Mouse (Mus musculus): Measurements from ENCODE around the gene Iqch. TPM values are rescaled to one million over a fixed set of nuclear protein-coding genes. Genes with fewer than 3 reads are reported as not detected.

Iqch gene
- total RNA-seq, 2 experiments from 2014 or later = not detected

DNA sequence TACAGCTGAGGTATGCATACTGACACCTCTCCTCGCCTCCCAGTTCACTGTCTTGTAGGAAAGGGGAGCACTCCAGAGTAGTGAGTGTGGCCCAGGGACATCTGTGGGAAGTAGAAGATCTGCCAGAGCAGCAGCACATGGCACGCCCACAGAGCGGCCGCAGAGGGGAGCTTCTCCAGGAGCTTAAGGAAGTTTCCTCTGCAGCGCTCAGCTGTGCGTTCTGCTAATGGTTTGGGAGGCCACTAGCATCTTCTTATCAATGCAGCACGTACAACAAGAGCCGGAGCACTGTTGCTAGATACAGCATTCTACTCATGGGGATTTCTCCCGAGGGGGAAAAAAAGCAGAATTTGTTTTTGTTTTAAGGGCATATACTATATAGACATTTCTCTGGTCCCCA lies 110.0 kb downstream of the Iqch start:
- DNase-seq = no peak

DNA sequence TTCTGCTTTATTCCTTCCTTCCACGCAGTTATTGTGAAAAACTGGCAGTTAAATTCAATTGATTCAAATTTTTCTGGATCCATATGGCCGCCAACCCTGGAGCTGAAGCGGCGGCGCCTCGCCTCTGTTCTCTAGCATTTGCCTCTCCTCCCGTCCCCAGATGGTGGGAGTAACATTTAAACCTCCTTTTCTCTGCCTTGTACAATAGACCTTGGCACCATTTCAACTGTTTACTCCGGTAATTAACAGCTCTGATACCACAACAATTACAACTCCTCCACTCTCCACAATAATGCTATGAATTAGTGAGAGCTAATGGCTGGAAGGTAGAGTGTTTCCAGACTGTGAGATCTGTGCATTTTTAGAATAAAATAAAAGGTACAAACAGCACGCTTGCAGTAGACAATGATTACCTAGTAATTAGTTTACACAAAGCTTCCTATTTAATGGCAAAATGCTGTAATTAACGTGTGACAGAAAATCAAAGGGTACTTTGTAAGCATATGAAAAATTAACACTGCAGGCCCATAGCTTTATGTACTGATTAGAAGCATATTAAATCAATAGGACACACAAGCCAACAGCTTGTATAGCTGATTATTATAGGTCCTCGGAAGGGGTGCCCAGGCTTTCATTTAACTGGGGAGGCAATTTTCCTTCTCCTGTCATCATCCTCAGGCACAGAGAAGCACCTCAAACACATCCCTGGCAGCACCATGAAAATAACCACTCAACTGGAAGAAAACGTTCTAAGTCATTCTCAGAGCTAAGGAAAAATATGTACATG lies 111.6 kb downstream of the Iqch start:
- DNase-seq = no peak

DNA sequence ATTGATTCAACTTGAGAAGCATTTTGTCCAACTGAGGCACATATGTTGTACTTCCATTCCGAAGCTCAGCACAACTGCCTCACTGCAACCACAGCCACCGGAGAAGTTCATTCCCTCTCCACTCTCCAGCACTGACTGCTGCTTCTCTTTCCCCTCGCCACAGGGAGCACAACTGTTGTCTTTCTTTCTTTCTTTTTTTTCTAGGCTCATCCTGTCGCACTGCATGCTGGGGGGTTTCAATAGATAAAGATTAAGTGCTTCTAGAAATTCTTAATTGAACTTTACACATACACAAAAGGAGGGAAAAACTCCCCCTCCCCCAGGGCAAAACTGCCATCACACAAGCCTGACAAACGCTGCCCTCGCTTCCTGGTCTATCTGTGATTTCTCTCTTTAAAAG lies 113.1 kb downstream of the Iqch start:
- no peak for DNase-seq

DNA sequence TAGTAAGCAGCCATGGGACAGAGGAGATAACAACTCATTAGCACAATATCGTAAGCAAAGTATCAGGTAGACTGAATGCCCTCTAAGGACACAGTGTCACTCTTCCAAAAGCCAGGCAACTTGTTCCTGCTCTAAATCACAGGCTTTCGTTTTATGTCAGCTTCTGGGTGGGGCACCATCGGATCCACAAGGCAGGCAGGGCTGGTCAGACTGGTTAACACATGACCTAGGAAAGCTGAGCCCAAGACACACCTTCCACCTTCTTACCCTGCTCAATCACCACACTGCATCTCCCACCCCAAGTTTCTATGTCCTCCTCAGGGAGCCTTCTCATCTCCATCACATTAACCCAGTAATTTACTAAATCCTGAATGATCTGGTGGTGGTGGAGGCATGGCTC lies 136.7 kb downstream of the Iqch start:
- DNase-seq = no peak

DNA sequence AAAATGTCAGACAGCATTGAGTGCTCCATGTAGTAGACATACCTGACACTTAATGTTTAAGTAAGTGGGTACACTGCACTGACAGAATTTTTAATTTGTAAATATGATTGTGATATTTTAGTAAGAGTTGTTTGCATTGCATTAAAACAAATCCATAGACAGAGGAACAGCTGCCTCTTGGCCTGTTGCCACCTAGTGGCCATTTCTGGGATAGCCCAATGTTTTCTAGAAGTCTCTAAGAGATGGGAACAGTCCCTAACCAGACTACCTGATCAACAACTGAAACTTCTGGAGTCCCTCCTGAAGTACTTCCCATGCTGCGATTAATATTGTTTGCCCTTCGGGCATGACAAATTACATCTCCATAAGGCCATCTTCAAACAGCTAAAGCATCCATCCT lies 140.0 kb downstream of the Iqch start:
- DNase-seq = peak; percentile 83

DNA sequence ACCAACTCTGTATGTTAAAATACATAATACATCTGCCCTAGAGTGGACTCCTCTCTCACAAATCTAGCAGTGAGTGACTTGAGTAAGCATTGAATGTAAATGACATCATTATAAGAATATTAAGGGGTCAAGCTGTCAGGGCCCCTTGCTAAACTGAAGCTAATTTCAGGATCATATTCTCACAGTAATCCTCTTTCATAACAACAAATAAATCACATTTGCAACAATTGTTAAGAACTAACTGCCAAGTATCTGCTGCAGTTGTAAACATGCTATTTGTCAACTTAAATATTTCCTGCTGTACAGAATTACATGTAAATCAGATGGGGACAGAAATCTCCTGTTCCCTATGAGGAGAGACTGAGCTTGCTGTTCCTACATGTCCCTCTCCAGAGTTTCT lies 145.9 kb downstream of the Iqch start:
- DNase-seq = no peak

DNA sequence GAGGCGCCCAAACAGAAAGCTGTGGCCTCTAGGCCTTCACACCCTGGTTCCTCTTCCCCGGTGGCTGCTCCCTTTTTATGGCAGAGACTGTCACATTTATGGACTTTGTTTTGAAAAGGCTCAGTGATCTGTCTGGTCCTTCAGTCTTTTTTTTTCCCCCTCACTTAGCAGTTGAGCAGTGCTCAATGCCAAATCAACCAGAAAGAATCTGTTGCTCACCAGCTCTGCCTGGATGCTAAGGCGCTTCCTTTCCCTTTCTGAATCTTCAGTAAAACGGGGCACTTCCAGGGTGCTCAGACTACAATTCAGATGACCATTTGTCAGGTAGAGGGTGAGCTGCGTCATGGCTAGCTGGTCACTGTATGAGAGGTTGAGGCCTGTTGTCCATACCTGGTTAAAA lies 148.0 kb downstream of the Iqch start:
- DNase-seq = no peak

DNA sequence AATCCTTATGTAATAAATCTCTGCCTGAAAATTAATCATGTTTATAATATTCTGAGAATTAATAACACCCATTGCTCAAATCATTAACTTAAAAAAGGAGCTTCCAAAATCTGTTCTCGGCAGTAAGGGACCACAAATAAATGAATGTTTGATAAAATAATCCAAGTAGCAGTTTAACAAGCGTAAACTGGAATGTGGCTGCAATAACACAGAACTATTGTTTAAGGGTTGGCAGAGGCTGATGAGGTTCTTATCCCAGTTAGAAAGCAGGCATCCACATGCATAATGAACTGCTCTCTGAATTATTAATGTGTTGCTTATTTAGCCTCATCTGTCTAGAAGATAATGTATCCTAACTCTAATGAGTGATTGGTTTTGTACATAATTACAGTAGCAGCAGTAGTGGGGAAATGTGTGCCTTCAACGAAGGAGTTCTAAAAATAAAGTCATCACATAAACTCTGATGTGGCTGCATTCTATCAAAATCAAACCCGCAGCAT lies 151.7 kb downstream of the Iqch start:
- no peak for DNase-seq

DNA sequence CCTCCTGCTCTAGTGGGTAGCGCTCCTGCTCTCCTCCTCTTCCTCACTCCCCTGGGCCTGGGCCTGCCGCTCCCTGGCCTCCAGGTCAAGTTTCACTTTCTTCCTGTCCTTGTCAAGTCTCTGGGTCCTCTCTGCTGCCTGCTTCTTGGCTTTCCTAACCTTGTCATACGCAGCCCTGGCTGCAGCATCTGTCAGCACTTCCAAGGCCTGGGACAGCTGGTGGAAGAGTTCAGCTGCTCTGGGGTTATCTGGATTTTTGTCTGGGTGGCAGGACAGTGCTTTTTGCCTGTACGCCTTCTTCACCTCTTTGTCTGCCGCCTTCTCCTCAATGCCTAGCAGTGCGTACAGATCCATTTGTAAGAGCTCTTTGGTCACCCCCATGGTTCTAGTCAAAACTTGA lies 158.6 kb downstream of the Iqch start:
- DNase-seq = no peak

DNA sequence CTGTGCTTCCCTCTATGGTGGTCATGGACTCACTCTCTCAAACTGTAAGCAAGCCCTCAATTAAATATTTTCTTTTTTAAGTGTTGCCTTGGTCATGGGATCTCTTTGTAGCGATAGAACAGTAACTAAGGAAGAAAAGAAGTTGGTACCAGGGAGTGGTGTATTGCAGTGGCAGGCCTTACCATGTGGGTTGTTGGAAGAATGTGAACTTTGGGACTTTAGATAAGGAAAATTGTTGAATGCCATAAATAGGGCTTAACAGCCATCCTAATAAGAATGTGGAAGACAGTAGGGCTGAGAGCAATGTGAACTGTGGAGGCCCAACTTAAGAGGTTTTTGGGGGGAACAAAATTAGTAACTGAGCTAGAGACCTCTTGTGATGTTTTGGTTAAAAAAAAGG lies 171.6 kb downstream of the Iqch start:
- no peak for DNase-seq

DNA sequence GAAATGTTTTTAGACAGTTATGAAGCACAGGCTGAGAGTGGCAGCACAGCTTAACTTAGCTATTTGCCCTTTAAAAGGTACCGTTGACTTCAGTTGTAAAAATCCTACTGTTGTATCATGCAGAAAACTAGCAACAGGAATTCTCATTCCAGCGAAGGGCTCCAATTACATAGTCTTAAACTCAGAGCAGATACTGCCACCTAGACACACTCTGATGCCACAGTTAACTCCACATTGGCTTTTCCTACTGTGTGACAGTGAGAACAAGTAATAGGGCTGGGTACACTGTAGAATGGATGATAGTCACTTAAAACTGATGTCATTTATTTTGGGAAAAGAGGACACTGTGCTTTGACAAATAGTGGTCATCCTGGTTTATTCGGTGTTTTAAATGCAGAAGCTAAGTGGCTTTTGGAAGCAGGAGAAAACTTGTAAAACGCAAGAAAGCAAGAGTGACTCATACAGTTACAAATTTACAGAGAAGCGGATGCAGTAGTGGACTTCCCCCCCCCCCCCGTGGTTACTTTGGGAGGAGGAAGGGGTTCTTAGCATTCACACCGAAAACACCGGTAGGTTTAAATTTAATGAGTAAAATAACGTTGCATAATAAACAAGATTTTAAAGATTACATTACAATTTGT lies 181.1 kb downstream of the Iqch start:
- no peak for DNase-seq

DNA sequence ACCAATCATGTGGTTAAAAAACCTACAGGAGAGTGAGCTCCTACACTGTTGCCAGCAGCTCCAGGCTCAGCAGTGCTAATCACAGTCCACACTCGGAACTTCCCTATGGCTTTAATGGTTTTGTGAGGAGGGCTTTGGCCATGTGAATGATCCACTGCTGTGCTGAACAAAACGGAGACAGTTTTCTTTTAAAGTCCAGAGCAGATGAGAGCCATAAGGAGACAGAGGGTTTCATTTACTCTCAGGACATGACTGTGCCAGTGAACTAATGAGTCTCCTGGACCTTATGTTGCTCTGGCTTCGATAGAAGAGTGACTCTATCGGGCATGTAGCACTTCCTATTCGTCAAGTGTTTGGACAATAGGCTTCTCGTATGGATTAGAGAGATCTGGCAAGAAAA lies 181.9 kb downstream of the Iqch start:
- no peak for DNase-seq

DNA sequence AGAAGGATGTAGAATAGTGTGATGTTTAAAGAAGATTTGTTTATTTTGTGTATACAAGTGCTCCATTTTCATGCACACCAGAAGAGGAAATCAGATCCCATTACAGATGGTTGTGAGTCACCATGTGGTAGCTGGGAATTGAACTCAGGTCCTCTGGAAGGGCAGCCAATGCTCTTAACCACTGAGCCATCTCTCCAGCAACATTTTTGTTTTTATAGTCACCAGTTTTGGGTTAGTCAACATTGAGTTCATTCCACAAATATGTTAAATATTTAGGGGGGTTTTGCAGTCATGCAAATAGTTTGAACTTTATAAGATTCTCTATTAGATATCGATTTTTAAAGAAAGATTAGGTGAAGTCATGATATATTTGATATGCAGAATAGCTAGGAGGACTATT lies 202.1 kb downstream of the Iqch start:
- no peak for DNase-seq

DNA sequence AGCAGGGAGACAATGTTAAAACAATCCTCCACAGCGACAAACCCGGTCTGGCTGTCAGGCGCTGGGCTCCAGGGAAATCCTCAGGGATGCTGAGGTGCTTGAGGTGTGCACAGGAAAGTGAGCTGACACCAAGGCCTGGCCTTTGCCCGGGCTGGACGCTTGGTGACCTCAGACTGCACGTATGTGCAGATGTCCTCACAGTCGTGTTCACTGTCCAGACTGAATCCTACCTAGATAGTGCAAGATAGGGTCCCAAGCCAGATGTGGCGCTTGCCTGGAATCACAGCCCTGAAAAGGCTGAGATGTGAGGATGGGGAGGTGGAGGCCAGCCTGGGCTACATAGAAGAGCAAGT lies 202.9 kb downstream of the Iqch start:
- no peak for DNase-seq

DNA sequence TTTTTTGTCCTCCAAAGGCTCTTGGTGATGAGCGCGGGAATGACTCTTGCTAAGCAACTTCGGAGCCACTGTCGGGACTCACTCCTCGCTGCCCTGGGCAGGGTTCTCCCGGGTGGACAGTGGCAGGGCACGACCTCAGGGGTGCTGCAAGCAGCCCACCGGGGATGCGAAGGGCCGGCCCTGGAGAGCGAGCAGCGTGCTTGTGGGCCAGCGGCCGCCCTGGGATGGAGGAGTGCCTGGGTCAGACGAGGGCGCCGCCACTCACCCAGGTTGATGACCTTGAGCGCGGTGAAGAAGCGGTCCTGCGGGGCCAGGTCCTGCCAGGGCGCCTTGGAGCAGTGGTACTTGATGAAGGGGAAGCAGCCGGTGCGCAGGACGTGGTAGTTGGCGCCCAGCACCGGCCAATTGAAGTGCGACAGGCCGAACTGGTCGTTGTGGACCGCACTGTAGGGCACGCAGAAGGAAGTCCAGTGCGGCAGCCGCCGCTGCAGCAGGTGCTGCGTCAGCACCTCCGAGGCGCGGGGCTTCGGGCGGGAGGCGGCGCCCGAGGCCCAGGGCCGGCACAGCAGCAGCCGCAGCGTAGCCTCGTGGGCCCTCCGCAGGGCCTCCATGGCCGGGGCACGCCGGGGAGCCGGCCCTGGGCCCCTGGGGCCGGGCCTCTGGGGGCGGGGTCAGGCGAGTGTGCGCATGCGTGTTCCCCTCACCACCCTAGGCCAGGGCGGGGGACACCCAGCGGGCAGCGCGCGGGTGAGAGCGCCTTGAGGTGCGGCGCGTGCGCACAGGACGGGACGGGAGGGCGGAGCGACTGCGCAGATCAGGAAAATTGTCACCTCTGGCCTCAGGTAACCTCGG lies 203.5 kb downstream of the Iqch start, which contains the start of gene 2300009A05Rik:
Gene 2300009A05Rik (minus strand): TSS at position 636 of the 852 bp plus-strand sequence.
- DNase-seq = peak; percentile 96

DNA sequence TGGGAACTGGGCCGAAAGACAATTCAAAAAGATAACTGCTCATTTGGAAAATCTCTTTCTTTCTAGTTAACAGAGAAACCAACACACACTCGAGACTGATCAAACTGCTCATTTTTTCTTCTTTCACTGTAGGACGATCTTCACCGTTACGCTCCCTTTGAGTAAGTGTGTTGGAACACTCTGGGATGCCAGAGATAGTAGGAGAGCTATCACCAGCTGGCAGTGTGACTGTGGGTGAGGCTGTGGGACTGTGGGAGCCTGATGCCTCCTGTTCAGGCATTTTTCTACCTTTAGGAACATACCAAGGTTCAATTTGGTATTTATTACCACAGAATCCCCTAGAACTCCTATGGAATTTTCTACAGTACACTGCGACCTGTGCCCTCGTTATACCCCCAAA lies 206.7 kb downstream of the Iqch start:
- DNase-seq = no peak

DNA sequence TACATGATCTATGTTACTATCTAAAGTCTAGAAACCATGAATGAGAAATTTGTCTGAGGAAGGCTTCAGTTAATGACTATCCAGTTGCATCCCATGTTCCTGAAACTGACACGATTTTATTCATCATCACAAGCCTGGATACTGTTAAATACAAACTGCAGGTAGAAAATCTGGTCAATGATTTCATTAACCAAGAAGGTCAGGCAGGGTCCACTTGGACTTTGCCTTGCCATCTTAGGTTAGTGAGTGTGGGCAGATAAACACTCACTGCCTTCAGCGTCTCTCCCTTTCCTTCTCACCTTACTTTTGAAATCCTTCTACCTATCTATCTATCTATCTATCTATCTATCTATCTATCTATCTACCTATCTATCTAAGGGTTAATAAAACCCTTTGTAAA lies 211.0 kb downstream of the Iqch start:
- DNase-seq = no peak

DNA sequence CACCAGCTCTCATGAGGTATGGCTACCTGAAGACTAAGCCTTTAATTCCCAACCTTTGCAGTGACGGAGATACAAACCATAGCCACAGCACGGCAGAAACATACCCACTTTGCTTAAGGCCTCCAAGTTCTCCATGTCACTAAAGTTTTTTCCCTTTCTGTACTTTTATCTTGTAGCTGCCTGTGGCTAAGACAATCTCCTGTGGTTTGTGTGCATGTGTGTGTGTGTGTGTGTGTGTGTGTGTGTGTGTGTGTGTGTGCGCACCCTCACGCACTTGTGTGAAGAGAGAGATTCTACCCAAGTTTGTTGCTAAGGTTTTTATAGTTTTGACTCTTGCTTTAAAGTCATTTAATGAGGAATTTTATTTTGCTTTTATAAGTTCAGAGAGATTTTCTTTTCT lies 219.5 kb downstream of the Iqch start:
- DNase-seq = no peak

DNA sequence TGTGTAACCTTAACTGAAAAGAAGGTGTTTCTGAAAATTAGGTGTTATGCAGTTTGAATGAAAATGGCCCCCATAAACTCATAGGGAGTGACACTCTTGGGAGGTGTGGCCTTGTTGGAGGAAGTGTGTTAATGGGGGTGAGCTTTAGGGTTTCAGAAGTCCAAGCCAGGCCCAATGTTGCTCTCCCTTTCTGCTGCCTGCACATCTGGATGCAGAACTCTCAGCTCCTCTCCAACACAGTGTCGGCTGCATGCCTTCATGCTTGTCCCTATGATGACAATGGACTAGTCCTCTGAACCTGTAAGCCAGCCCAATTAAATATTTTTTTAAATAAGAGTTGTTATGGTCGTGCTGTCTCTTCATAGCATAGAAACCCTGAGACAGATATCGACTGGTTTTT lies 222.0 kb downstream of the Iqch start:
- DNase-seq = no peak

DNA sequence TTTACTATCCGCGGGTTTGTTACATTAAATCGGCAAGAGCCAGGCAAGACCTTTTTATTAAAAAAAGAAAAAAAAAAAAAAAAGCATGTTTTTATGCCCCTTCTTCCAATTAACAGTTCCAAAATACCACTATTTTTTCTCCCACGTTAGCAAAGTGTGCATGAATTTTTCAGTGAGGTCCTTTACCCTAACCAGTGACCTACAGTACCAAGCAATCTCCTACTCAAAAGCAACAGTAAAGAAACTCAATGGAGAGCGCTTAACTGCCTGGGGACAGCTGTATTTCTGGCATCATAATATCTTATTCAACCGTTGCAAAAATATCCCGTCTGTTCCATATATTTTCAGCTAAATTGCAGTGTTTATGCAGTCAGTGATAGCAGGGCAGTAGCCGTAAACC lies 224.1 kb downstream of the Iqch start:
- DNase-seq = no peak

DNA sequence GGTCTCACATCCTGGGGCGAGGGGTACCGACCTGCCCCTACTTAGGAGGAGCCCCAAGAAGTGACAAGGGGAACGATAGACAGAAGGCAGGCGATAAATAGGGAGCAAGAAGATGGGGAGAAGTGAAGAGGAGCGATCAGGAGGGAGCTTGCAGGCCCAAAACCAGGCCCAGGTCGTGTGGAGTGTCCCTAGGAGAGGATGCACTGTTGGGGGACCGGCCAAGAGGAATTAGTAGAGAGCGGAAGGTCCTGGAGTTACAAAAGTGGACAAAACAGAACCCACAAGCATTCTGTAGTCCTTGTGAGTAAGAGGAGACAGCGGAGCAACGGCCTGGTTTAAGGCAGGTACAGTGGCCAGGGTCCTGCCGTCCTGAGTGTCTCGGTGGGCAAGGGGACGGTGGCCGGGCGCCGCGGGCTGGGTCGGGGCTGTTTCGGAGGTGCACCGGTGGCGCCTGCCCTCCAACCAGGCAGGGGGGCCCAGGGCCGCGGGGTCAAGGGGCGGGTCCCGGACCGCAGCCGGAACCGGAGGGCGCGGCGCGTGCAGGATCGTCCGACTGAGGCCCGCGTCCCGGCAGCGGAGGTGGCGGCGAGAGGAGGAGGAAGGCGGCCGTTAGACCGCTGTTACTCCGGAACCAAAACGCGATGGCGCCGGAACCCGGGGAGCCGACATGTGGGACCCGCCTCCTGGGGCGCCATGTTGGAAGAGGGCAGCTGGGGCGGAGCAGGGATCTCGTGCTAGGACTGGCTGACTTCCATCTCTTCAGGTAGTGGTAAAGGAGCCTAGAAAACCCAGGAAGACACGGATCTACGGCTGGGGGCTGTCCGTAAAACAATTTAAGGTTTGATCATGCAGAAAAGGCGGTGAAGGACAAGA lies 224.8 kb downstream of the Iqch start, which contains the start of gene Map2k5:
Gene Map2k5 (minus strand): TSS at position 633 of the 873 bp plus-strand sequence.
- peak; percentile 90 for DNase-seq

DNA sequence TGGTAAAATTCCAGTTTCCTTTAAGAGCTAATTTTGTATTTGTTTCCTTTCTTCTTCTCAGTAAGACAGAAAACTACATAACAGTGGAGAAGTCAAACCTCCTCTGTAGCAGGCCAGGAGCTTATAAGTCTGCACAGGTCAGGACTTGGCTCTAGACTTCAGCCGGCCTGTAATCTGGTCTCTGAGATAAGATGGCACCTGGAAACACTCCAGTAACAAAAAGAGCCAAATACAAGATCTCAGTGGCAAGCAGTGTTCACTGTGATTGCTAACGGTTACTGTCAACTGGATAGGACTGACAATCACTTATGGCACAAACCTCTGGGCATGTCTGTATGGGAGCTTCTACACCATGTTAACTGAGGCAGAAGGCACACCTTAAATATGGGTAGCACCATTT lies 229.0 kb downstream of the Iqch start:
- no peak for DNase-seq

Measured in gastrocnemius, postnatal 10 days (tissue).